Mouse (Mus musculus) midbrain, embryonic 15.5 days (tissue): ENCODE data around the gene Dnaaf5. TPM values are rescaled to one million over a fixed set of nuclear protein-coding genes. Genes with fewer than 3 reads are reported as not detected.

Source experiments
- ATAC-seq: fragments of 200-750 bp; cut with Nextera tagmentation; replicated peaks from 2 replicates; pipeline ENCODE4 v1.8.0; 2017; ENCODE audit warnings: moderate TSS enrichment
- H3K27ac ChIP-seq: fragments of 300-500 bp; sonication (generic); 2 replicates; pipeline ENCODE4 v1.5.1; 2015; ENCODE audit warnings: mild to moderate bottlenecking, inconsistent platforms
- H3K27me3 ChIP-seq: fragments of 300-500 bp; sonication (generic); replicated peaks from 2 replicates; pipeline ENCODE4 v1.6.1; 2015; ENCODE audit warnings: inconsistent platforms
- H3K36me3 ChIP-seq: fragments of 300-500 bp; sonication (generic); replicated peaks from 2 replicates; pipeline ENCODE4 v1.6.1; 2015; ENCODE audit warnings: inconsistent platforms
- H3K4me1 ChIP-seq: fragments of 300-500 bp; sonication (generic); 2 replicates; pipeline ENCODE4 v1.6.1; 2015; ENCODE audit warnings: inconsistent platforms
- H3K4me2 ChIP-seq: fragments of 300-500 bp; sonication (generic); 2 replicates; pipeline ENCODE4 v1.6.1; 2015; ENCODE audit warnings: inconsistent platforms, mild to moderate bottlenecking, moderate library complexity
- H3K4me3 ChIP-seq: fragments of 300-500 bp; sonication (generic); 2 replicates; pipeline ENCODE4 v1.5.1; 2015; ENCODE audit warnings: mild to moderate bottlenecking, inconsistent platforms
- H3K9ac ChIP-seq: fragments of 300-500 bp; sonication (generic); 2 replicates; pipeline ENCODE4 v1.6.1; 2015; ENCODE audit warnings: mild to moderate bottlenecking, inconsistent platforms
- H3K9me3 ChIP-seq: fragments of 300-500 bp; sonication (generic); 2 replicates; pipeline ENCODE4 v1.6.1; 2016; ENCODE audit warnings: inconsistent platforms
- WGBS: fragments of 180-500 bp; shearing (Covaris S2); methylation state at CpG from one replicate; pipeline ENCODE4 v1.1.7; 2015; ENCODE audit warnings: mixed read lengths; 5-methylcytosine and 5-hydroxymethylcytosine counted together
- polyA plus RNA-seq: library from polyadenylated mRNA; unstranded; fragments of >200 nt; fragmentation: Nextera tagmentation; extraction: Ambion mirVana; gene quantifications from 2 replicates; pipeline ENCODE4 v1.2.1, GENCODE M21; 2015

The Dnaaf5 gene
- polyA plus RNA-seq, 1 experiment from 2014 or later = 4.6 TPM

DNA sequence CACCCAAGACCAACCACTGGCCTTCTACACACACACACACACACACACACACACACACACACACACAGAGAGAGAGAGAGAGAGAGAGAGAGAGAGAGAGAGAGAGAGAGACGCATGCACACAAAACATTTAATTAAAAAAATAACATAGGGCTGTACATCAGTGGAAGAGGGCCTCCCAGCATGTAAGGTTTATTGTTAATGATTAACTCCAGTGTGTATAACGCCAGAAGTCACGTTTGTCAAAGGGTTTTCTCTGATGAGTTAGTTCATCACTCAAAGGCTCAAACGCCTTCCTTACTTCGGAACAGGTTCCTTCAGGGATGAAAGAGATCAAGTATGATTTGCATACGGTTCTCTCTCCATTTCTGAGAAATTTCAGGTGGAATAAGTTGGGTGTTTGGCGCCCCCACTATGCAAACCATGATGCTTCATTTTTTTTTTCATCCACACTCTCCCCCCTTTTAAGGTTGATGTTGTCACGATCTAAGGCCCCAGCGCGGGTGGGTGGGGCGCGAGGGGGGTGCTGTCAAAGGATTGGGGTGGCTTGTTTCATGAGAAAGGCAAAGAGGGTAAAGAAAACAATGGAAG is 21.5 kb upstream of the Dnaaf5 start:
- peak overlapping the region; percentile 74 for H3K9ac ChIP-seq
- no peak for ATAC-seq
- H3K4me3 ChIP-seq = peak overlapping the region; percentile 52
- no peaks in the 10 kb centered on the region for H3K9me3 ChIP-seq
- H3K27me3 ChIP-seq = no peaks in the 10 kb centered on the region
- peaks cover 22% of the 10 kb centered on the region for H3K4me1 ChIP-seq
- peak overlapping the region; percentile 83 for H3K4me2 ChIP-seq
- whole genome bisulfite sequencing = 23% methylated on average over 12 of the region's 12 CpGs
- peak overlapping the region; percentile 86 for H3K27ac ChIP-seq
- peaks cover 6% of the 10 kb centered on the region; the same call in 1 of the 2 replicates for H3K36me3 ChIP-seq

DNA sequence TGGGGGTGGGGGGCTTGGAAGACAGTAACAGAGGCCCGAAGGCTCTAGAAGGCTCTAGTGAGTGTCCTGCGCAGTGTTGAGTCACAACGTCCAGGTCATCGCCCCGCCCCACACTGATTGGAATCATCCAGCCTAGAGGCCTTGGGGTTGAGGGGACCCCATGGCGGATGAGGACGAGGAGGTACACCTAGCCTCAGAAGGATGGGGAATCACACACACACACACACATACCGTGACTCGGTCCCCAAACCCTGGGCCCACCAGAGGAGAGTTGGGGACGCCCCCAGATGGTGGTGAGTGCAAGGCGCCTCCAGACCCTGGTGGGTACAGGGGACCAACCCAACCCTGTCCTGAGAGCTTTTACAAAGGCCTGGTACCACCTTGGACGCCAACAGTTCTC is 20.9 kb upstream of the Dnaaf5 start:
- Histone ChIP-seq H3K27ac (peak overlapping the region; percentile 86), H3K36me3 (peaks cover 6% of the 10 kb centered on the region; the same call in 1 of the 2 replicates), H3K9me3 (no peaks in the 10 kb centered on the region), H3K27me3 (no peaks in the 10 kb centered on the region), H3K4me2 (peak overlapping the region; percentile 83), H3K9ac (peak overlapping the region; percentile 74), H3K4me1 (peaks cover 22% of the 10 kb centered on the region), H3K4me3 (peak overlapping the region; percentile 52)
- peak; percentile 75 for ATAC-seq
- WGBS = 10% methylated on average over 12 of the region's 12 CpGs

DNA sequence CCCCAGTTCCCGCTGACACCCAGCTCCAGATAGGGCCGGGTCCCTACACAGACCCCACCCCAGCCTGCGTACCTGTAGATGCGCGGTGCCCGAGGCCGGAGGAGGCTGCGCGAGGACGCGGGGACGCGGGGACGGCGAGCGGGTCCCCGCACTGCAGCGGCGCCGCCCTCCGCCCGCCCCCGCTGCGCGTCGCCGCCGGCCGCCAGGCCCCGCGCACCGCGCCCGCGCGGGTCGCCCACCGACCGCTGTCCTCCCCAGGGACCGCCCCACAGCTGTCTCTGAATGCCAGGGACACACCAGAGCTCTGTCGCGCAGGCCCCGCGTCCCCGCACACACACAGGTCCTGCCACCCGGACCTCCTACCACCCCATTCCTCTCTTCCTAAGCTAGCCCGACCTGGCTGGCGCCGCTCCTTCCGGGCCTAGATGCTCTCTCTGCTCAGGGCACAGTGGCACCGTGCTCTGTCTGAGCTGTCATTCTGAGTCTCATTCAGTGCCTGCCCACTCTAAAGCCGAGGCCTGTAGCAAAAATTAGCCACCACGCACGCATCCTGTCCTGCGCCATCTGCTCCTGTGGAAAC is 20.4 kb upstream of the Dnaaf5 start:
- H3K4me1 ChIP-seq = peaks cover 22% of the 10 kb centered on the region
- 2% methylated on average over 43 of the region's 55 CpGs for WGBS
- H3K36me3 ChIP-seq = peaks cover 6% of the 10 kb centered on the region; the same call in 1 of the 2 replicates
- H3K9me3 ChIP-seq = no peaks in the 10 kb centered on the region
- H3K27me3 ChIP-seq = no peaks in the 10 kb centered on the region
- peak overlapping the region; percentile 74 for H3K9ac ChIP-seq
- H3K4me2 ChIP-seq = peak overlapping the region; percentile 83
- H3K4me3 ChIP-seq = peak overlapping the region; percentile 52
- peak; percentile 92 for ATAC-seq
- H3K27ac ChIP-seq = peak overlapping the region; percentile 86

DNA sequence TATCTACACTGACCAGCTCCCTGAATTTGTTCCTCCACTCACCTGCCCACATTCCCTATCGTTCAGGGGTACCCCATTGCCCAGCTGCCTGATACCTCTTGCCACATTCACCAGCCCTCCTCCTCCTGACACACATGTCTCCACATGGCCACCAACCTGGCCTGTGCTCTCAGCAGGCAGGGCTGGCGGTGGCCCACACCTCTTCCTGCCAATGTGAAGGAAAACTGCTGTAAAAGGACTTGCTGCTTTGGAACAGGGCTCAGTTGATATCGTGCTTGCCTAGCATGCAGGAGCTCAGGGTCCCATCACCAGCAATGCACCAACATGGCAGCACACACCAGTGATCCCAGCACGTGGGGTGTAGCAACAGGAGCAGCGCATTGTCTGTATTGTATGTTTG is 19.7 kb upstream of the Dnaaf5 start:
- ATAC-seq = no peak
- WGBS = 80% methylated on average over 5 of the region's 5 CpGs
- H3K4me1 ChIP-seq = peaks cover 22% of the 10 kb centered on the region
- H3K9ac ChIP-seq = 0 out of 2 replicates have a peak overlapping the region, but pooled peaks have one; percentile 74
- H3K36me3 ChIP-seq = peaks cover 6% of the 10 kb centered on the region; the same call in 1 of the 2 replicates
- peak overlapping the region; percentile 83 for H3K4me2 ChIP-seq
- no peak overlapping the region for H3K4me3 ChIP-seq
- no peaks in the 10 kb centered on the region for H3K9me3 ChIP-seq
- H3K27me3 ChIP-seq = no peaks in the 10 kb centered on the region
- H3K27ac ChIP-seq = peak overlapping the region; percentile 86; the same call in 1 of the 2 replicates

DNA sequence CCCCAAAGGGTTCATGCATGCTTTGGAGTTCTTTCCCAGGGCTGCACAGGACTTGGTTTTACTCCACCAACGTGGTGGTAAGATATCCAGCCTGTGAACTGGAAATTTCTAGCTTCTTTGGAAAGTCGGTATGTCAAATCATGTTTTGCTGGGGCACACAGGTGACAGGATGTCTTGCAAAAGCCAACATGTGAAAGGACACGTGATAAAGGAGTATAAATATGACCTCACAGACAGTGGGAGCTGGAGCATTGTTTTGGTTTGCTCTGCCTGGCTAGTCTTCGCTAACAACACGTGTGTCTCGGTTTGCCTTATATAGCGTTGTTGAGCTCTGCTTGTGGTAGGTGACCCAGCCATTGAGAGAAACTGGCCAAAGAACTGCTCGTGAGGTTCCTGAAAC is 15.5 kb upstream of the Dnaaf5 start:
- no peaks in the 10 kb centered on the region for H3K9me3 ChIP-seq
- no peak overlapping the region for H3K27ac ChIP-seq
- no peak overlapping the region for H3K4me2 ChIP-seq
- H3K4me3 ChIP-seq = no peak overlapping the region
- no peaks in the 10 kb centered on the region for H3K36me3 ChIP-seq
- H3K9ac ChIP-seq = no peak overlapping the region
- 88% methylated on average over 8 of the region's 8 CpGs for WGBS
- no peaks in the 10 kb centered on the region for H3K27me3 ChIP-seq
- ATAC-seq = no peak
- 0 out of 2 replicates have a peak, but pooled peaks cover 4% of the 10 kb centered on the region for H3K4me1 ChIP-seq

DNA sequence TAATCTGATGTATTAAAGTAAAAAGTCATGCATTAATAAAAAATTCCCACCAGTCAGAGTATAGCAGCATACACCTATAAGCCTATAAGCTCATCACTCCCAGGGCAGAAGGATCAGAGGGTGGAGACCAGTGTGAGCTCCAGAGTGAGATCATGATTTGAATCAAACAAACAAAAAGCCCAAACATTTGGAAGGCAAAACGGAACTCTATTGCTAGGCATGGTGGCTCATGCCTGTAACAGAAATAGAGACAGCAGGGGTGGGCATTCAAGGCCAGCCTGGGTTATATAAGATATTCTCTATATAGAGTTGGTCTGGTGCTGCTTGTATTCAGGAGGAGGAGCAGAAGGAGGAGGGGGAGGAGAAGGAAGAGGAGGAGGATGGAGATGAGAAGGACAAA is 13.7 kb upstream of the Dnaaf5 start:
- ATAC-seq = no peak
- Histone ChIP-seq H3K9ac (no peak overlapping the region), H3K4me2 (no peak overlapping the region), H3K4me3 (no peak overlapping the region), H3K27ac (no peak overlapping the region), H3K27me3 (no peaks in the 10 kb centered on the region), H3K36me3 (no peaks in the 10 kb centered on the region), H3K9me3 (no peaks in the 10 kb centered on the region), H3K4me1 (no peaks in the 10 kb centered on the region)
- WGBS = 50% methylated on average over 1 of the region's 1 CpGs

DNA sequence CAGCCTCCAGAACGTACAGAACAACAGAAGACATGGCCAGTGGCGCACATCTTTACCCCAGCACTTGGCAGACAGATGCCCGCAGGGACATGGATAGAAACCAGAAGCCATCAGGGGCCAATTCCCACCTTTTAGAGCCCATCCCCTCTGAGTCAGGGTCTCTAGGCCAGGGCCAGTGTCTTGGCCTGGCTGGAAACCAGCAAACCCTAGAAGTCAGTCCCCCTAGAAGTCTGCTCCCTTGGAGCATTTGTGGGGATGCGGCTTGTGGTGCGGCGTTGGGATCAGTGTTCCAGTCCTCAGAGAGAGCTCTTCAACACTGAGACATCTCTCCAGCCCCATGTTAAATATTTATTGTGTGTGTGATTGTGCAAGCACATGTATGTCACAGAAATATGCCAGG is 12.8 kb upstream of the Dnaaf5 start:
- 87% methylated on average over 6 of the region's 6 CpGs for WGBS
- H3K27ac ChIP-seq = no peak overlapping the region
- H3K4me1 ChIP-seq = no peaks in the 10 kb centered on the region
- H3K9me3 ChIP-seq = no peaks in the 10 kb centered on the region
- no peak overlapping the region for H3K4me3 ChIP-seq
- H3K4me2 ChIP-seq = no peak overlapping the region
- ATAC-seq = no peak
- H3K9ac ChIP-seq = no peak overlapping the region
- H3K36me3 ChIP-seq = no peaks in the 10 kb centered on the region
- no peaks in the 10 kb centered on the region for H3K27me3 ChIP-seq

DNA sequence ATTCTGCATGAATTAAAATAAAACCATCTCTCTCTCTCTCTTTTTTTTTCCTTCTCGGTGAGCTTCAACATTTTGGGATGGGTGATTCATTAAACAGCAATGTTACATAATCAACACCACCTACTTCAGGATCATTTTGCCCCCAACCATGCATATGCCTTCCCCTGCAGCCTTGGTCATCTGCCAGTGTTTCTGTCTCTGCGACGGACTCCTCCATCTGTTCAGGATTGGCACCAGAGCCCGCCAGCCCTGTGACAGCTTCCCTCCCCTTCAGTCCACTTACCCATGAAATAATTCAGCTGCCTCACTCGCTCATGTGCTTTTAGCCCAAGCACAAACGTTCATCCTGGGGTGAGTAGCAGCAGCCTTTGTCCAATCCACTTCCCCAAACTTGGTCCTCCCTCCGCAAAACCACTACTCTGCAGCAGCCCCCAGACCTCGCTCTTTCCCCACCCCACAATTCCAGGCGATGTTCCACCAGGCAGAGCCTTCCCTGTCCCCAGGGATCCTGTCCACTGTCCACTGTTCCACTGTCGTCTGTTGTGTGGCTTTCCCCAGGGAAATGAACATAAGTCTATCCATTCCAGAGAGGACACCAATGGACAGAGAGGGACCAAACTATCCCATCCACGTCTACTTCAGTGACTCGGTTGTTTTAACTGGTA is 11.6 kb upstream of the Dnaaf5 start:
- H3K36me3 ChIP-seq = no peaks in the 10 kb centered on the region
- H3K4me3 ChIP-seq = no peak overlapping the region
- no peak for ATAC-seq
- H3K4me2 ChIP-seq = no peak overlapping the region
- WGBS = 61% methylated on average over 12 of the region's 12 CpGs
- peak overlapping the region; percentile 53; the same call in 1 of the 2 replicates for H3K27ac ChIP-seq
- H3K9me3 ChIP-seq = no peaks in the 10 kb centered on the region
- H3K9ac ChIP-seq = no peak overlapping the region
- H3K4me1 ChIP-seq = no peaks in the 10 kb centered on the region
- H3K27me3 ChIP-seq = no peaks in the 10 kb centered on the region

DNA sequence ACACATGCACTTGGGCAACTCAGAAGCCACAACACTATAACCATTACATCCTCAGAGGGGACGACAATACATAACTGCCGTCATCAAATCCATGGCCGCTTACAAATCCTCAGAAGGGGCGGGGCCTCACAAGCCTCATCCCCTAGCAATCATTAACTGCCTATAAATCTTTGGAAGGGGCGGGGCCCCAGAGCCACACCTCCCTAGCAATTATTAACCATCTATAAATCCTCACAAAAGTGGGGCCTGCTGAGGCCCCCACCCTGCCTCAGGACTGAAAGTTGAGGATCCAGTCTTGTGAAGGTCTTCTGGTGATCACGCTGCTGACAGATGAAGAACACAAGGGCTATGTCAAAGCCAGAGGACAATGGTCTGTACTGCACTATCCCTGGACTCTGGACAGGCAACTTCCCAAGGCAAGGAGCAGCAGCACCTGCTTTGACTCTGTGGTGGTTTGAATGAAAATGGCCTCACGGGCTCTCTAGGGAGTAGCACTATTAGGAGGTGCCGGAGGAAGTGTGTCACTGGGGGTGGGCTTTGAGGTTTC is 11.0 kb upstream of the Dnaaf5 start:
- Histone ChIP-seq H3K4me3 (no peak overlapping the region), H3K36me3 (no peaks in the 10 kb centered on the region), H3K9ac (no peak overlapping the region), H3K9me3 (no peaks in the 10 kb centered on the region), H3K27ac (no peak overlapping the region), H3K4me1 (no peaks in the 10 kb centered on the region), H3K4me2 (no peak overlapping the region), H3K27me3 (no peaks in the 10 kb centered on the region)
- WGBS = 87% methylated on average over 8 of the region's 8 CpGs
- ATAC-seq = no peak

DNA sequence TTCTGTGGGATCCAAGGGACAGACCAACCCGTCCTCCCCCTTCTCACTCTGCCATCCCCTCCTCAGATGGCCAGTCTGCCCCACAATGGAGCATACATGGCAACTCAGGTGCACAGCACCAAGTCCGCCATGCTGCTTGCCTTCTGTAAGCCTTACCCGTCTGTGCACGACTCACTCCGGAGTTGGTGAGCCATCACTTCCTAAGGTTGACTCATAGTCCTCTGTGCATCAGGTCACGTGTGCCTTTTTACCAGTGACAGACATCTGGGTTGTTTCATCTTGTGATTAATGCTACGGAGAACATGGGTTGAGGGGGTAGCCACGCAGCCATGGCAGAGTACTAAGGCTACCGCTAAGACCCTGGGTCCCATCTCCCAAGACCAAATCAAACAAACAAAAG is 9.4 kb upstream of the Dnaaf5 start:
- H3K27ac ChIP-seq = no peak overlapping the region
- H3K27me3 ChIP-seq = no peaks in the 10 kb centered on the region
- WGBS = 84% methylated on average over 9 of the region's 9 CpGs
- H3K4me2 ChIP-seq = no peak overlapping the region
- no peaks in the 10 kb centered on the region for H3K9me3 ChIP-seq
- H3K9ac ChIP-seq = no peak overlapping the region
- H3K4me1 ChIP-seq = no peaks in the 10 kb centered on the region
- no peaks in the 10 kb centered on the region for H3K36me3 ChIP-seq
- H3K4me3 ChIP-seq = no peak overlapping the region
- no peak for ATAC-seq

DNA sequence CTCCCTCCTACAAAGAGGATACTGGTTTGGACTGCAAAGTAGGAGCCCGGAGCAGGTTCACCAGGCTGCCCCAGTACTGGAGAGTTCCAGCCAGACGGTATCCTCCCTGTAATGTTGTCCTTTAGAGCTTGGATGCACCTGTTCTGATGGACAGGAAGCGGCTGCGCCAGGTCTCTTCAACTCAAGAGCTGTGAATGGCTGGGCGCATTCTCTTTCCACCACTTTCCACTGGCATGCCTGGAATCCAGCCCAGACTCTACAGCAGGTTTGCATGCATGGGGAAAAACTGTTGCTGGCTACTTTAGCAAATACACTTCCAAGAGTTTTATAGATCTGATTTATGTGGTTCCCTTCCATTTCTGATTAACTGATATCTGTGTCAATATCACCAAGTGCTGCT is 8.7 kb upstream of the Dnaaf5 start:
- ATAC-seq = no peak
- 73% methylated on average over 5 of the region's 5 CpGs for WGBS

DNA sequence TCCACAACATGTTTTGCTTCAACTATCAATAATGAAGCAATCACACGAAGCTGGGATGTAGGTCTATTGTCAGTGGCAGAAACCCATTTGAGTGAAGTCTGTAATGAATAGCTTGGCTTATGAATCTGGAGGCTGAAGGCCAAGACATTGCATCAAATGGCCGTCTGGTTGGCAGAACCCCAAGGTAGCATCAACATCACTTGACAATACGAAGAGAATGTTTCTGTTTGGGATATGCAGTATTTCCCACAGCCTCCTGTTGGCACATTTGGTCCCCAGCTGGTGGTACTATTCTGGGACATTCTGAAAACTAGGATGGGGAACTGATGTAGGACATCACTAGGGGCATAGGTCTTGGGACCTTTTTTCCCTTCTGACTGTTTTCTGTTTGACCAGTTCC is 6.1 kb upstream of the Dnaaf5 start:
- H3K4me2 ChIP-seq = no peak overlapping the region
- ATAC-seq = no peak
- no peaks in the 10 kb centered on the region for H3K9me3 ChIP-seq
- H3K9ac ChIP-seq = no peak overlapping the region
- no peaks in the 10 kb centered on the region for H3K36me3 ChIP-seq
- no peaks in the 10 kb centered on the region for H3K27me3 ChIP-seq
- H3K27ac ChIP-seq = no peak overlapping the region
- H3K4me1 ChIP-seq = no peaks in the 10 kb centered on the region
- WGBS = 88% methylated on average over 3 of the region's 3 CpGs
- no peak overlapping the region for H3K4me3 ChIP-seq

More for the DNA sequence above, 8.7 kb upstream of the Dnaaf5 start:
- no peaks in the 10 kb centered on the region for H3K36me3 ChIP-seq
- H3K4me2 ChIP-seq = no peak overlapping the region
- H3K9ac ChIP-seq = no peak overlapping the region
- H3K27ac ChIP-seq = no peak overlapping the region
- H3K9me3 ChIP-seq = no peaks in the 10 kb centered on the region
- H3K4me1 ChIP-seq = no peaks in the 10 kb centered on the region
- H3K4me3 ChIP-seq = no peak overlapping the region
- no peaks in the 10 kb centered on the region for H3K27me3 ChIP-seq
